Mouse (Mus musculus): ENCODE measurements at regions not wholly inside any gene's neighbourhood (a gene's known extent, or its start where the extent isn't known, plus 50 kb on each side); places are given as distances from the start of the nearest gene placed in this dataset.

DNA sequence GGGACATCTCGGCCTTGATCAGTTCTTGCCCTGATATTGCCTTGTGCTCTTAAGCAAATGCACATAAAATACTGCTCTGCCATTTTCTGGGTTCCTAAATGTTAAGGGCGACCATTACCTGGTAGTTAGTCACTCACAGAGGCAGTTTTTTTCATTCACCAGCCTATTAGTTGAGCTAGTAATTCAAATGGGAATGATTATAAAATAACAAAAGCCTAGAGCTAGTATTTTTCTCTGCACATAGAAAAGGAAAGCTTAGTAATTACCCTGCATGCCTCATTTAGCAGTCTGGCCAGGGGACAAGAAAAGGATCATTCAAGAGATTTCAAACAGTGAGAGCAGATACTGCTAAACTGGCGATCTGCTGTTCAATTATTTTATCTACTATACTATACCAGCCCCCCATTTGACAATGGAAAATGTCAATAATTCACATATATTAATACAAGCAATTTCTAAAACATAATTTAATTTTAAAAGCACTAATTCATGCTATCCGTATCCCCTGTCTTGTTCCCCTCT lies 645.1 kb downstream of the Pdha2 start:
- in situ Hi-C loops (cut with MboI; ENCODE audit: low pct_unique_long_range_greater_than_20kb) = no loop called here
- POLR2A ChIA-PET = no interaction called here

DNA sequence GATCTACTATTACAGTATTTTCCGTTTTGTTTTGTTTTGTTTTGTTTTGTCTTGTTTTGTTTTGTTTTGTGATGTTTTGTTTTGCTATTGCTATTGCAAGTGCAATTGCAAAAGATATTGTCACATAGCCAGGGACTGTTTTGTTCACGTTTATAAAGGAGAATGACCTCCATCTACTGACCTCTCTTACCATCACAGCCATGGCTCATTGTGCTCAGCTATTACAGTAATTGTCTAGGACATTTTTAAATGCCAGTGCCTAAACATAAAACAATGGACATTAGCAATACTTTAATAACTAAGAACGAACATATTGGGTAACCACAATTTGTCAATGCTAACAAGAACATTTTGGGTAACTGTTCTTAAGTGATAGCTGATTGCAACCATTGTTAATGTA lies 657.4 kb downstream of the Pdha2 start:
- ChIA-PET POLR2A (no interaction called here), CTCF (interaction anchor here (1.0 kb wide), 1 partner anchor 18 kb away, joined by 3 read pairs; no protein-coding TSS in a partner anchor)
- DNase-seq (ENCODE audit: low read depth, low spot score) = no peak
- TF ChIP-seq CTCF (IDR thresholded peaks at IDR 0.05) = no peak
- ATAC-seq = no peak
- H3K27me3 ChIP-seq = no peaks in the 10 kb centered on the region
- in situ Hi-C loops (cut with MboI; ENCODE audit: low pct_unique_long_range_greater_than_20kb) = no loop called here

More for the DNA sequence above, 645.1 kb downstream of the Pdha2 start:
- ATAC-seq (no peak), DNase-seq (ENCODE audit: low read depth, low spot score) (no peak)
- TF ChIP-seq CTCF (IDR thresholded peaks at IDR 0.05) = no peak
- CTCF ChIA-PET = interaction anchor here (1.0 kb wide), 1 partner anchor 10 kb away, joined by 3 read pairs; no protein-coding TSS in a partner anchor
- no peaks in the 10 kb centered on the region for H3K27me3 ChIP-seq

DNA sequence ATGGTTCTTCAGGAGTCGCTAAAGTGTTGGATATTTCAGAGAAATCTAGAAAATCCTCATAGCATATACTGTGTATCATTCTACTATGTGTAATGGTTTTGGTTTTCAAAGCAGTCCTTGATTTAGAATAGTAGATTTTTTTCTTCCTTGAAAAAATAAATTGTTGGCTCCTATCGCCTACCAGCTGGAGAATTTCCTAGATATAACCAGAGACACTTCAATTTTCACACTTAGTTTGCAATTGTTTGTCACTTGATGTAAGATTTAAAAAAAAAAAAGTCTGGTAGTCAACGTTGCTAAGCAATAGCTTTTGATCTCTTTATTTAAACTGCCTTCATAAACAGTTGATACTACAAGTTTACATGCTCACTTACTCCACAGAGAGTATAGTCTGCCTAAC lies 663.7 kb downstream of the Pdha2 start:
- TF ChIP-seq CTCF (IDR thresholded peaks at IDR 0.05) = no peak
- in situ Hi-C loops (cut with MboI; ENCODE audit: low pct_unique_long_range_greater_than_20kb) = no loop called here
- no peak for ATAC-seq
- CTCF ChIA-PET = no interaction called here
- H3K27me3 ChIP-seq = no peaks in the 10 kb centered on the region
- POLR2A ChIA-PET = no interaction called here
- no peak for DNase-seq (ENCODE audit: low read depth, low spot score)

DNA sequence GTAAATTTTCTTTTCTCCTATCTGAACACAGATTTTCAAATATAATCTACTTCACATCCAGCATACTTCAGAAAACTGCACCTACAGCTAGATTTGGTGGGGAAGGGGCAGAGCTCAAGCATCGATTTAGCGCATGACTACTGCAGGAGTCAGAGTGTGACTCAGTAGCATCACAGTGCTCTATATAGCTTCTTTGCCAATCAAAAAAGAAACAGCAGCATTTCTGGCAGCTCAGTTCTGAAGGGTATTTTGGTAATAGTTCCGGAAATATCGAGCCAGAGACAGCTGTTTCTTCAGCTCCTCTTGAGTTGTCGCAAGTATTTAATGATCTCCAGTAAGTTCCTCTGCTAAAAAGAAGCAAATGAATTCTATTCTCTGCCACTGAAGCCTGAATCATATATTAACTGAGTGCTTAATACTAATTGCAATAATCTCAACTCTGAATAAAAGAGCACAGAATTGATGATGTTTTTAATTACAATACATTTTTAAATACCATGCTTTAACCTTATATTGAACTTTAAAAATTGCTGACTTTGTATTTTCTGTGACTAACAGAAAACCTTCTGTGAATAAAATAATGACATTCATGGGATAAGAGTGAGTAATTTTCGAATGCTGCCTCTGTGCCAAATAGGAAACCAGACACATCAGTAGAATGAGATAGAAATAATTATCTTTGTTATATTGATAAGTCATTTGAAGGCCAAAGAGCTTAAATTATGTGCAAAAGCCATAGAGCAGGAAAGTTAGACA lies 680.2 kb downstream of the Pdha2 start:
- no peaks in the 10 kb centered on the region for H3K27me3 ChIP-seq
- ATAC-seq (no peak), DNase-seq (ENCODE audit: low read depth, low spot score) (no peak)
- in situ Hi-C loops (cut with MboI; ENCODE audit: low pct_unique_long_range_greater_than_20kb) = no loop called here
- no peak for TF ChIP-seq CTCF (IDR thresholded peaks at IDR 0.05)
- ChIA-PET CTCF (interaction anchor here (1.0 kb wide), 2 partner anchors 10 to 23 kb away, joined by 3 to 4 read pairs; no protein-coding TSS in a partner anchor), POLR2A (no interaction called here)

DNA sequence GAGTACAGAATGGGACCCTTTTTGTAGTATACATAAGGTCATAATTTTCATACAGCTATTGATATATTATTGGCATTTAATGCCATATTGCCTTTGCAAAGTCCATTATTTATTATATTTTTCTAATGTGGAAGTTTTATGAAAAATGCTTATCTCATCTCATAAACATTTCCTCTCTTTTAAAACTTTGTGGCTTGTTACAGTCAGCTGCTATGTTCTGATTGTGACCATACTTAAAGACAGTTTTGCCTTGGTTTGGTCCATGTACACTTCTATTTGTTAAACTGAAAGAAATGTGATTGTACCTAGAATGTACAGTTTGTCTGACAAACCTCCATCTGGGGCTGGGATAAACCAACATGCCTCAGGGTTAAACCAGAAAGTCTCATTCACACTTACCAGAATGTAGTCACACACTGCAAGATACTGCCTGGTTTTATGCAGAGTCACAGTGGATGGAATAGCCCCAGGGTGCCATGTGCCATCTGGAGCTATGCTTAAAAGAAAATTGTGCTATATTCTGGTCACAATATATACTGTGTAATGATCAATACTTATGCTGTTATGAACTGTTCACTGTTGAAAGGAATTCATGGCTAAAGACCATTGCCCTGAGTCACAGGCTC lies 690.4 kb downstream of the Pdha2 start:
- CTCF ChIA-PET = no interaction called here
- ATAC-seq (no peak), DNase-seq (ENCODE audit: low read depth, low spot score) (no peak)
- POLR2A ChIA-PET = no interaction called here
- H3K27me3 ChIP-seq = no peaks in the 10 kb centered on the region
- in situ Hi-C loops (cut with MboI; ENCODE audit: low pct_unique_long_range_greater_than_20kb) = no loop called here
- TF ChIP-seq CTCF (IDR thresholded peaks at IDR 0.05) = no peak

DNA sequence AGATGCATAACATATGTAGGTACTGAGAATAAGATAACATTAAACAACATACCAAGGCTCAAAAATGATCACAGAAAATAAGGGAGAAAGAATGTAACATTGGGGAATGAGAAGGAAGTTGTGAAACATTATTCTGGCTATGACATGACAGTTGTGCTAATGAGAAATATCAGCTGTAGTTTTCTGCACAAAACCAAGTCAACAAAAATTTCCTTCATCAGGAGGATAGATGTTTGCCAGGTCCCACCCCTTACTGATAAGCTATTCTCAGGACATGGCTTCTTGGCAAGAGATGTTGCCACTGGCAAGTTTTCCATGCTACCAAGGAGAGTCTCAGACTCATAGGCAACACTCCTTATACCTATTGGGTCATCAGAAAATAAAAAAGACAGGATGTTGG lies 701.3 kb downstream of the Pdha2 start:
- ATAC-seq = no peak
- no peaks in the 10 kb centered on the region for H3K27me3 ChIP-seq
- in situ Hi-C loops (cut with MboI; ENCODE audit: low pct_unique_long_range_greater_than_20kb) = no loop called here
- POLR2A ChIA-PET = no interaction called here
- DNase-seq (ENCODE audit: low read depth, low spot score) = no peak
- no peak for TF ChIP-seq CTCF (IDR thresholded peaks at IDR 0.05)
- CTCF ChIA-PET = interaction anchor here (1.5 kb wide), 1 partner anchor 9 kb away, joined by 3 read pairs; no protein-coding TSS in a partner anchor

DNA sequence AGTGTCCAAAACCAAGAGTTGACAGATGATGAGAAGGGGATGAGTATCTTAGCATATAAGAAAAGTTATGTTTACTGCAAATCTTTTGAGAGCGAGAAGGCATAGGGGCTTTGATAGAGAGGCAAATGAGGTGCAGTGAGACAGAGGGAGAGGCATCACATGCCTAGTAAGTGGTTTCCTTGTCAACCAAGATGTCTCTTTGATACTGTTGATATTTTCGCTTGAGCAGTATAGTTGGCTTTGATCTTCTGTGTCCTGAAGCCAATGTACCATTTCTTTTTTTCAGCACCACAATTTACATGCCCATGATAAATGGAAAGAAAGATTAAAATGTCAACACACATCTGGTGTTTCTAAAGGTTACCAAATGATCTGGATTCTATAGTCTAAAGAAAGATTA lies 702.1 kb downstream of the Pdha2 start:
- H3K27me3 ChIP-seq = no peaks in the 10 kb centered on the region
- CTCF ChIA-PET = interaction anchor here (1.5 kb wide), 1 partner anchor 10 kb away, joined by 3 read pairs; no protein-coding TSS in a partner anchor

DNA sequence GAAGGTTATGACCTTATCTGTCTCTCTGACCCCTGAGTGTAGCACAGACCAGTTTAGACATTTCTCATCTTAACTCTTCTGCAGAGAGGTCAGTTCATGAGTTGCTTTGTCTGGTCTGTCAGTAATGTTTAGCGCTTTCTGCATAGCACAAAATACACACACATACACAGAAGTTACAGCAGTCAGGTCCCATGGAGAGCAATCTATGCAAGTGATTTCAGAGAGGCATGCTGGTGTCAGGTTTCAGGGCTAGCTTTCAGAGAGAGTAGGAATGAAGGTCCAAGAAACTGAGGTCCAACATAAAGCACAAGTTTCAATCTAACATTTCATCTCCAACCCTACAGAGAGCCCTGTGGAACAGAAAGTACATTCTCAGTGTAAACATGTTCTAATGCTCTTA lies 718.0 kb downstream of the Pdha2 start:
- TF ChIP-seq CTCF (IDR thresholded peaks at IDR 0.05) = no peak
- in situ Hi-C loops (cut with MboI; ENCODE audit: low pct_unique_long_range_greater_than_20kb) = no loop called here

More for the DNA sequence above, 702.1 kb downstream of the Pdha2 start:
- no peak for TF ChIP-seq CTCF (IDR thresholded peaks at IDR 0.05)
- POLR2A ChIA-PET = no interaction called here
- no peak for ATAC-seq
- in situ Hi-C loops (cut with MboI; ENCODE audit: low pct_unique_long_range_greater_than_20kb) = no loop called here
- no peak for DNase-seq (ENCODE audit: low read depth, low spot score)

DNA sequence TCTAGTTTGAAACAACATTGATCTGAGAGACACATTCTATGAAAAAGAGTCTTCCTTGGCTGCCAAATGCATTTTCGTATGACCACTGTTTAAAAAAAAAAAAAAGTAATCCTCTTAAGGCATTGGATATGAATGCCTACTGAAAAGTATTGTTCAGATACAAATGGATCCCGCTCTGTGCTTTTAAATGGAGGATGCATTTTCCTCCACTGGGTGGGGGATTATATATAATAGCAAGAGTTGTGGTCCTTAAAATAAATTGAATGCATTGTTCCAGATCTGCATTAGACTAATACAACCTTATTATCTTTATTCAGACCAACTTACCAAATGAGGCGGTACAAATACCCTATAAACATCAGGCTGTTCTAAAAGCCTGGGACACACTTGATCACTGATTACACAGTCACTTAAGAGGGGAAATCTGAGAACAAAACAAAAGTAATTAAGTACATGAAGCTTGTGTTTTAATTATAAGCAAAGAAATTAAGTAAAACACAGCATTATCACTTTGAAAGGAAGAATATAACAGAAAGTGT lies 734.4 kb downstream of the Pdha2 start:
- in situ Hi-C loops (cut with MboI; ENCODE audit: low pct_unique_long_range_greater_than_20kb) = no loop called here
- DNase-seq (ENCODE audit: low read depth, low spot score) = no peak
- no peak for TF ChIP-seq CTCF (IDR thresholded peaks at IDR 0.05)
- ChIA-PET CTCF (interaction anchor here (1.2 kb wide), 1 partner anchor 11 kb away, joined by 3 read pairs; no protein-coding TSS in a partner anchor), POLR2A (no interaction called here)
- no peak for ATAC-seq
- H3K27me3 ChIP-seq = no peaks in the 10 kb centered on the region

More for the DNA sequence above, 718.0 kb downstream of the Pdha2 start:
- H3K27me3 ChIP-seq = no peaks in the 10 kb centered on the region
- ATAC-seq (no peak), DNase-seq (ENCODE audit: low read depth, low spot score) (no peak)
- ChIA-PET POLR2A (no interaction called here), CTCF (no interaction called here)

DNA sequence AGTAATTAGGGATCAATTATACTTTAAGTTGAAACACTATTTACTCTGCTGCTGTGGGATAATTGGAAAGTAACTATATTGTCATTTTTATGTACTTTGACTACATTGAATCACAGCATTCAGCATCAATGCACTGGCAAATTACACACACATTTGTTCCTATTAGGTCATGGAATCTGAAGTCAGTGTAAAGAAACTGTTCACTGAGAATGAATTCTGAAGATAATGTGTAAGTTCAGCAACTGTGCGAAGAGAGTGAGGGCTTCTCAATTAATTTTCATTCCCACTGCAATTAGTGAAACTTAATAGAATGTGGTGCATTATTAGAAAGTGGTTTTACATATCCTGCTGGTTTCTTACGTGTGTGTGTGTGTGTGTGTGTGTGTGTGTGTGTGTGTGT lies 735.6 kb downstream of the Pdha2 start:
- in situ Hi-C loops (cut with MboI; ENCODE audit: low pct_unique_long_range_greater_than_20kb) = no loop called here
- TF ChIP-seq CTCF (IDR thresholded peaks at IDR 0.05) = no peak
- no peaks in the 10 kb centered on the region for H3K27me3 ChIP-seq
- ChIA-PET POLR2A (no interaction called here), CTCF (no interaction called here)
- ATAC-seq (no peak), DNase-seq (ENCODE audit: low read depth, low spot score) (no peak)

DNA sequence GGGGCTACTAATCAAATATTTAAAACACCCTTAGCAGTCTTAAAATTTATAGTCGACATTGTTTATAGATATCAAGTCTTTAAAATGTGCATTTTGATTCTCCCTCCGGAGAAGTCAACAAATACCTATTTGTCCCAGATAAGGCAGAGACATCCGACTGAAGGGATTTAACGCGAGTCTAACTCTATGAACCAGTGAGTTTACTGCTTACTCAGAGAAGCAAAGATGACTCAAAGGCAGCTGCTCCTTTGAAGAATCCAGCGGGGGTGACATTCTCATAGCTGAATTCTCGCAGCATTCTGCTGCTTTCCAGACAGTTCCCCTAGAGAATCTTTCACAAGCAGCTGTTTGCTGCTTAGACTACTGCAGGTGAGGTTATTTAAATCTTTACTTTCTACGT lies 759.6 kb downstream of the Pdha2 start:
- no peaks in the 10 kb centered on the region for H3K27me3 ChIP-seq
- TF ChIP-seq CTCF (IDR thresholded peaks at IDR 0.05) = no peak
- ChIA-PET POLR2A (interaction anchor here (0.8 kb wide), 1 partner anchor 525 kb away, joined by 6 read pairs; no protein-coding TSS in a partner anchor), CTCF (no interaction called here)
- in situ Hi-C loops (cut with MboI; ENCODE audit: low pct_unique_long_range_greater_than_20kb) = no loop called here
- ATAC-seq (no peak), DNase-seq (ENCODE audit: low read depth, low spot score) (no peak)
